Mouse (Mus musculus) intestine, embryonic 16.5 days (tissue): ENCODE data around the gene Mpzl2. TPM values are rescaled to one million over a fixed set of nuclear protein-coding genes. Genes with fewer than 3 reads are reported as not detected.

ENCODE experiments used
- ATAC-seq: fragments of 200-750 bp; cut with Nextera tagmentation; 2 replicates; pipeline ENCODE4 v1.8.0; 2017; ENCODE audit warnings: moderate TSS enrichment, moderate library complexity
- H3K27ac ChIP-seq: fragments of 300-500 bp; sonication (generic); 2 replicates; pipeline ENCODE4 v1.5.1; 2014; ENCODE audit warnings: mild to moderate bottlenecking, low read length
- H3K27me3 ChIP-seq: fragments of 300-500 bp; sonication (generic); replicated peaks from 2 replicates; pipeline ENCODE4 v1.6.1; 2014; ENCODE audit warnings: low read length, control low read depth, mixed read lengths; ENCODE audit not compliant: control insufficient read depth, insufficient read depth
- H3K36me3 ChIP-seq: fragments of 300-500 bp; sonication (generic); 2 replicates; pipeline ENCODE4 v1.6.1; 2014; ENCODE audit warnings: low read length, control low read depth; ENCODE audit not compliant: control insufficient read depth, insufficient read depth
- H3K4me1 ChIP-seq: fragments of 300-500 bp; sonication (generic); 2 replicates; pipeline ENCODE4 v1.6.1; 2014; ENCODE audit warnings: low read length, control low read depth, mixed read lengths; ENCODE audit not compliant: control insufficient read depth, insufficient read depth
- H3K4me2 ChIP-seq: fragments of 300-500 bp; sonication (generic); 2 replicates; pipeline ENCODE4 v1.6.1; 2014; ENCODE audit warnings: low read depth, low read length, control low read depth
- H3K4me3 ChIP-seq: fragments of 300-500 bp; sonication (generic); 2 replicates; pipeline ENCODE4 v1.5.1; 2014; ENCODE audit warnings: mild to moderate bottlenecking, low read length
- H3K9ac ChIP-seq: fragments of 300-500 bp; sonication (generic); 2 replicates; pipeline ENCODE4 v1.6.1; 2014; ENCODE audit warnings: low read depth, low read length
- H3K9me3 ChIP-seq: fragments of 300-500 bp; sonication (generic); 2 replicates; pipeline ENCODE4 v1.6.1; 2016; ENCODE audit warnings: low read length, control low read depth; ENCODE audit not compliant: control insufficient read depth
- WGBS: fragments of 180-500 bp; shearing (Covaris S2); extraction: QIAGEN DNeasy Blood & Tissue Kit; methylation state at CpG from one replicate; pipeline ENCODE4 v1.1.7; 2014; 5-methylcytosine and 5-hydroxymethylcytosine counted together
- polyA plus RNA-seq: library from polyadenylated mRNA; unstranded; fragments of >200 nt; fragmentation: Nextera tagmentation; extraction: Ambion mirVana; gene quantifications from 2 replicates; pipeline ENCODE4 v1.2.1, GENCODE M21; 2015

The Mpzl2 gene
- polyA plus RNA-seq, 1 experiment from 2014 or later: 29.1 TPM

GRCm38 (mm10) chr9:45007404-45007803, 32.2 kb upstream of the Mpzl2 start:
- Histone ChIP-seq H3K9ac (no peak overlapping the region), H3K4me2 (no peak overlapping the region), H3K27ac (no peak overlapping the region), H3K36me3 (no peaks in the 10 kb centered on the region), H3K4me1 (no peaks in the 10 kb centered on the region), H3K27me3 (no peaks in the 10 kb centered on the region; the same call in 1 of the 2 replicates), H3K4me3 (no peak overlapping the region), H3K9me3 (no peaks in the 10 kb centered on the region)
- no peak for ATAC-seq
- WGBS: 67% methylated on average over 12 of the region's 12 CpGs

- no peak overlapping the region for H3K4me3 ChIP-seq
- 76% methylated on average over 4 of the region's 4 CpGs for WGBS
- no peak overlapping the region for H3K4me2 ChIP-seq
- no peak for ATAC-seq
- H3K9ac ChIP-seq: no peak overlapping the region
- no peaks in the 10 kb centered on the region for H3K36me3 ChIP-seq
- H3K4me1 ChIP-seq: no peaks in the 10 kb centered on the region
- H3K9me3 ChIP-seq: no peaks in the 10 kb centered on the region
- no peaks in the 10 kb centered on the region; the same call in 1 of the 2 replicates for H3K27me3 ChIP-seq
- H3K27ac ChIP-seq: no peak overlapping the region
Measured at GRCm38 (mm10) chr9:45008342-45008741, 31.3 kb upstream of the Mpzl2 start.

- no peaks in the 10 kb centered on the region; the same call in 1 of the 2 replicates for H3K27me3 ChIP-seq
- H3K4me3 ChIP-seq: no peak within 1 kb of the TSS
- H3K9me3 ChIP-seq: no peaks in the 10 kb centered on the region
- H3K4me1 ChIP-seq: no peaks in the 10 kb centered on the region
- H3K9ac ChIP-seq: no peak within 1 kb of the TSS
- no peak within 1 kb of the TSS for H3K4me2 ChIP-seq
- H3K36me3 ChIP-seq: no peaks in the 10 kb centered on the region
- 85% methylated on average over 19 of the region's 19 CpGs for WGBS
- H3K27ac ChIP-seq: no peak within 1 kb of the TSS
- ATAC-seq: no peak
Measured at GRCm38 (mm10) chr9:45009180-45010078, 30.2 kb upstream of the Mpzl2 start, which contains the start of gene Cd3e. Gene Cd3e, minus strand, starts transcription at chr9:45009627.

GRCm38 (mm10) chr9:45010461-45010860, 29.1 kb upstream of the Mpzl2 start:
- Histone ChIP-seq H3K4me2 (no peak overlapping the region), H3K9me3 (no peaks in the 10 kb centered on the region), H3K27ac (no peak overlapping the region), H3K9ac (no peak overlapping the region), H3K27me3 (no peaks in the 10 kb centered on the region; the same call in 1 of the 2 replicates), H3K4me1 (no peaks in the 10 kb centered on the region), H3K36me3 (no peaks in the 10 kb centered on the region), H3K4me3 (no peak overlapping the region)
- 68% methylated on average over 4 of the region's 4 CpGs for WGBS
- ATAC-seq: no peak

GRCm38 (mm10) chr9:45011291-45011690, 28.3 kb upstream of the Mpzl2 start:
- ATAC-seq: no peak
- Histone ChIP-seq H3K4me1 (no peaks in the 10 kb centered on the region), H3K9me3 (no peaks in the 10 kb centered on the region), H3K9ac (no peak overlapping the region), H3K4me3 (no peak overlapping the region), H3K27ac (no peak overlapping the region), H3K36me3 (no peaks in the 10 kb centered on the region), H3K4me2 (no peak overlapping the region), H3K27me3 (no peaks in the 10 kb centered on the region; the same call in 1 of the 2 replicates)
- WGBS: 45% methylated on average over 6 of the region's 6 CpGs

GRCm38 (mm10) chr9:45014879-45015278, 24.7 kb upstream of the Mpzl2 start:
- no peak overlapping the region for H3K4me2 ChIP-seq
- H3K9ac ChIP-seq: no peak overlapping the region
- 46% methylated on average over 2 of the region's 2 CpGs for WGBS
- H3K27me3 ChIP-seq: no peaks in the 10 kb centered on the region
- no peak overlapping the region for H3K27ac ChIP-seq
- no peak for ATAC-seq
- no peaks in the 10 kb centered on the region for H3K36me3 ChIP-seq
- no peaks in the 10 kb centered on the region for H3K9me3 ChIP-seq
- no peaks in the 10 kb centered on the region for H3K4me1 ChIP-seq
- no peak overlapping the region for H3K4me3 ChIP-seq

GRCm38 (mm10) chr9:45015841-45016240, 23.8 kb upstream of the Mpzl2 start:
- no peaks in the 10 kb centered on the region for H3K27me3 ChIP-seq
- H3K27ac ChIP-seq: no peak overlapping the region
- ATAC-seq: no peak
- no peaks in the 10 kb centered on the region for H3K4me1 ChIP-seq
- H3K36me3 ChIP-seq: no peaks in the 10 kb centered on the region
- no peak overlapping the region for H3K4me3 ChIP-seq
- no peak overlapping the region for H3K4me2 ChIP-seq
- no peak overlapping the region for H3K9ac ChIP-seq
- WGBS: 67% methylated on average over 3 of the region's 3 CpGs
- H3K9me3 ChIP-seq: no peaks in the 10 kb centered on the region

GRCm38 (mm10) chr9:45018031-45018430, 21.6 kb upstream of the Mpzl2 start:
- no peak overlapping the region for H3K4me2 ChIP-seq
- H3K4me3 ChIP-seq: no peak overlapping the region
- 79% methylated on average over 11 of the region's 11 CpGs for WGBS
- no peak overlapping the region for H3K9ac ChIP-seq
- no peak for ATAC-seq
- H3K27ac ChIP-seq: no peak overlapping the region
- H3K27me3 ChIP-seq: no peaks in the 10 kb centered on the region
- H3K36me3 ChIP-seq: no peaks in the 10 kb centered on the region
- H3K4me1 ChIP-seq: no peaks in the 10 kb centered on the region
- no peaks in the 10 kb centered on the region for H3K9me3 ChIP-seq

- WGBS: 9% methylated on average over 3 of the region's 3 CpGs
- H3K27ac ChIP-seq: no peak overlapping the region
- no peak for ATAC-seq
Measured at GRCm38 (mm10) chr9:45022800-45023199, 16.8 kb upstream of the Mpzl2 start.

More at GRCm38 (mm10) chr9:45022800-45023199, 16.8 kb upstream of the Mpzl2 start:
- no peaks in the 10 kb centered on the region for H3K4me1 ChIP-seq
- no peaks in the 10 kb centered on the region for H3K36me3 ChIP-seq
- no peak overlapping the region for H3K4me3 ChIP-seq
- H3K9ac ChIP-seq: no peak overlapping the region
- H3K9me3 ChIP-seq: no peaks in the 10 kb centered on the region
- H3K27me3 ChIP-seq: no peaks in the 10 kb centered on the region
- H3K4me2 ChIP-seq: no peak overlapping the region
